Mouse (Mus musculus) heart, postnatal 25 days (tissue): ENCODE measurements around the gene Pdp2. TPM values are rescaled to one million over a fixed set of nuclear protein-coding genes. Genes with fewer than 3 reads are reported as not detected.
A peak's percentile ranks its signal among the peaks of the same experiment; 100 is the strongest.
"Not testable (repeated sequence)": the region's sequence is repeated elsewhere in the genome, so short reads cannot be mapped to it uniquely, and the experiment has no call there.

Experiments
- DNase-seq: peaks from one replicate; pipeline ENCODE4 v3.0.0; 2022; ENCODE audit warnings: low spot score
- intact Hi-C: fragments of 180-260 bp; cut with DNase I; formaldehyde crosslinking; loops from one replicate; pipeline ENCODE4 v1.15.1; 2025
- total RNA-seq, 2 experiments: library from RNA; stranded (reverse); gene quantifications; 2 replicates each; pipeline ENCODE4 v1.2.3; 2021

The Pdp2 gene
- total RNA-seq, 2 experiments from 2014 or later, result 20.1 to 29.0 TPM

DNA sequence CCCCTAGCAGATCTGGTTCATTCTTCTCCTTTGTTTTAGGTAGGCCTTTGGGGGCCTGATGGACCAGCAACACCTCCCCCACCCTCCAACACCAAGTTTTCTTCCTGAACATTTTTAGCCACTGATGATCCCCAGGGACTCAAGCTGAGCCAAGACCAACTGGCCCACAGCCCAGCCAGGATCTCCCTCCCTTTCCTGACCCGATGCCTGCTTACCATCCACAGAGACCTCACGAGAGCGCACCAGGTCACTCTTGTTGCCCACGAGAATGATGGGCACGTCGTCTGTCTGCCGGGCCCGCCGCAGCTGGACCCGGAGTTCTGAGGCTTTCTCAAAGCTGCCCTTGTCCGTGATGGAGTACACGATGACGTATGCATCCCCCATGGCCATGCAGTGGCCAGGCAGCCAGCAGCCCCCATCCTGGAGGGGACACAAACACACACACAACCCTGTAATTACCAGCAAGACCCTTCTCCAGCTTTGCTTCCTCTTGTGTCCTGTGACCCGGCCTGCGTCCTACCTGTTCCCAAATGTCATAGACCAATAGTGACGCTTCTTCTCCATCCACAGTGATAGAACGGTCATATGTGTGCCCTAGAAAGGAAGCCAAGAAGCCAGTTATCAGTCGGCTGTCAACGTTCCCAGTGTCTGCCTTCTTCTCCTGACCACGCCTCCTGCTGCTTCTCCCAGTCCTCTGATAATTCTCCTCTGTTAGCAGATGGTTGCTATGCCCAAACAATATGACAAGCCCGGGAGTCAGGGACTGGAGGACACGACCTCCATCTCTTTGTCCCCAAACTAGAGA lies 38.3 kb downstream of the Pdp2 start:
- intact Hi-C loops, result loop anchor here (1.0 to 2.0 kb wide), 2 partner anchors 12 to 19 kb away; partner anchors contain the start of gene Ciao2b
- DNase-seq, result peak; percentile 64

- no peak for DNase-seq
- intact Hi-C loops, result loop anchor here (1.0 kb wide), 1 partner anchor 11 kb away; the partner anchor contains the start of gene Ciao2b
Observed at GRCm38 (mm10) chr8:104630111-104630479, 38.8 kb downstream of the Pdp2 start.

DNA sequence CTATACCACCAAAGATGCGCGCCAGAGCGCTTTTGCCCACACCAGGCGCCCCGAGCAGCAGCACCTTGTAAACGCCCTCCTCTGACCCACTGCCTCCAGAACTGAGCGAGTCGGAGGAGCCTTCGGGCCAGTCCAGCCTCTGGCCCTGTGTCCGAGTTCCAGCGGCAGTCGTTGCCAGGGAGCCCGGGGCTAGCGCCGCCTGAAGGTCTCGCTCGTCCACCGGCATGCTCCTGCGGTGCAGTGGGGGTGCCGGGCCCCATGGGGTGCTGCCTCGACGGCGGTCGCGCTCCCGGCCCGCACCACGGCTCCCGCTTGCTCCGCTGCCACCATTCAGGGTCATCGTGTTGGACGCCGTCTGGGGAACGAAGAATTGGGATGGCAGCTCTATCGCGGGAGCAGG lies 39.3 kb downstream of the Pdp2 start:
- no peak for DNase-seq
- intact Hi-C loops, result loop anchor here (1.0 kb wide), 1 partner anchor 11 kb away; the partner anchor contains the start of gene Ciao2b

GRCm38 (mm10) chr8:104630981-104631663 lies 39.9 kb downstream of the Pdp2 start, which contains the start of gene Rrad:
Rrad (minus strand) TSS chr8:104631327.
- intact Hi-C loops, result loop anchor here (1.0 kb wide), 1 partner anchor 10 kb away; the partner anchor contains the start of gene Ciao2b

DNA sequence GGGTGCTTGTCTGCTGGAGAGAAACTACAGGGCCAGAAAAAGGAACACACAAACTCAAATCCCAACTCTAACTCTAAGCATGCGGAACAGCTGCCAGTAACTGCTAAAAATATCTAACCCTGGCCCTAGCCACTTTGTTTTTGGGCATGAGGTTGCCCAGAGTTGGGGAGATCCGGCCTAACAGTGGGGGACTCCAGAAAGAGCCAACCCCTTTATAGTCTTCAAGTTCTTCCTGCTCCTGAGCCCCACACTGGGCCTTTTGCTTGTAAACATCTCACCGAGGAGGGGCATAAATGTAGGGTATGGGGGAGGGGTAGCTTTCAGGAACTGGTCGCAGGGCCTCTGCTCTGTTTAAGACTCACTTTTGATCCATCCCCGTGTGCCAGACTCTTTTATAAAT lies 40.7 kb downstream of the Pdp2 start:
- intact Hi-C loops, result no loop called here
- no peak for DNase-seq

More at GRCm38 (mm10) chr8:104630981-104631663, 39.9 kb downstream of the Pdp2 start, which contains the start of gene Rrad:
- DNase-seq, result no peak

GRCm38 (mm10) chr8:104632486-104632885 lies 41.2 kb downstream of the Pdp2 start:
- intact Hi-C loops, result no loop called here
- no peak for DNase-seq

- no peak for DNase-seq
- intact Hi-C loops, result no loop called here
Observed at GRCm38 (mm10) chr8:104633156-104633744, 42.0 kb downstream of the Pdp2 start.

GRCm38 (mm10) chr8:104635004-104635710 lies 43.9 kb downstream of the Pdp2 start:
- no peak for DNase-seq

DNA sequence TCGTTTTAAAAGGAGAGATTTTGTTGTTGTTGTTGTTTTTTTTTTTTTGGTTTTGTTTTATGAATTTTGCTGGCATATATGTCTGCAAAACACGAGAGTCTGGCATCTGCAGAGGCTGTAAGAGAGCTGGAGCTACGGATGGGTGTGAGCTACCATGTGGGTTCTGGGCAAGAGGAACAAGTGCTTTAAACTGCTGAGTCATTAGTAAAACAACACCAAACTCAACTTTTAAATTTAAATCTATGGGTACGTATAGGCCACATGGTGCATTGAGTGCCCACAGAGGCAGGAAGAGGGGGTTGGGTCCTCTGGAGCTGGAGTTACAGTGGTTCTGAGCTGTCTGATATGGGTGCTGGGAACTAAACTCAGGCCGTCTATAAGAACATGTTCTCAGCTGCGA lies 46.8 kb downstream of the Pdp2 start:
- intact Hi-C loops, result no loop called here
- no peak for DNase-seq

More at GRCm38 (mm10) chr8:104635004-104635710, 43.9 kb downstream of the Pdp2 start:
- intact Hi-C loops, result no loop called here

DNA sequence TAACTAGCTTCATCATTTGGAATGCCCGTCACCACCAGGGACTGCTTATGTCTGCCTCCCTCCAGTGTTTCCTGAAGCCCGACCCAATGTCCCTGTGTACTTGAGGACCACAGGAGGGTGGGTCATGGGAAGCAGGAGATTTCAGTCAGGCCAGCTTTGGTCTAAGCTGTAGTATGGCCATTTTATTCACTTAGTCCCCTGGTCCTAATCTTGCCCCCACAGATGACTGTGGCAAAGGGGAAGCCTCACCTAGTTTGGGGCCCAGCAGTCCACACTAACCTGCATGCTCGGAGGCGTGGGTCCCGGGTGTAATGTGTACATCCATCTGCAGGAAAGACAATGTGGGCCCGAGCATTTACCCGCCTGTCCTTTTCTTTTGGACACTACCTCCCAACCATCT lies 49.0 kb downstream of the Pdp2 start:
- no peak for DNase-seq
- intact Hi-C loops, result loop anchor here (5.0 kb wide), 1 partner anchor 198 kb away; the partner anchor contains the start of gene Dync1li2

DNA sequence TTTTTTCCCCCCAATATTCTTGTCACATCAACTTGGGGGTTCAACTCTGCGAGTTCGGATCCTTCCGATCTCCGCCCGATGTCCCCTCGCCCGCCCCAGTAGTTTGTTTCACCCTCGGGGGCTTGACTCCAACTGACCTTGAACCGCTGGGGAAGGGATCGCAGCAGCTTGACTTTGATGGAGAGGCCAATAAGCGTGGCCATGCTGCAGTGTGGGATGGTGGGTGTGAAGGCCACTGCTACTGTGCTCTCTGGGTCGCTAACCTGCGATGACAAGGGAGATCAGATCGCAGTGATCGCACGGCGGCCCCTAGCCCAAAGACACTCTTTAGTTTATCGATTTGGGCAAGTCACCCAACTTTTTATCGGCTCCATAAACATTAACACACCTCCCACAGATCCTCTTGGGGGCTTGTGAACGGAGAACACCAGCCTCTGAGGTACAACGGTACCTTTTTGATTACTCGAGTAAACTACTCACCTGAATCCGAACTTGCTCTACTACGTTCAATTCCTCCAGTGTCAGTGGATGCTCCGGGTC lies 49.6 kb downstream of the Pdp2 start:
- DNase-seq, result no peak
- intact Hi-C loops, result loop anchor here (1.0 to 5.0 kb wide), 2 partner anchors 11 to 199 kb away; partner anchors contain the start of gene Dync1li2

DNA sequence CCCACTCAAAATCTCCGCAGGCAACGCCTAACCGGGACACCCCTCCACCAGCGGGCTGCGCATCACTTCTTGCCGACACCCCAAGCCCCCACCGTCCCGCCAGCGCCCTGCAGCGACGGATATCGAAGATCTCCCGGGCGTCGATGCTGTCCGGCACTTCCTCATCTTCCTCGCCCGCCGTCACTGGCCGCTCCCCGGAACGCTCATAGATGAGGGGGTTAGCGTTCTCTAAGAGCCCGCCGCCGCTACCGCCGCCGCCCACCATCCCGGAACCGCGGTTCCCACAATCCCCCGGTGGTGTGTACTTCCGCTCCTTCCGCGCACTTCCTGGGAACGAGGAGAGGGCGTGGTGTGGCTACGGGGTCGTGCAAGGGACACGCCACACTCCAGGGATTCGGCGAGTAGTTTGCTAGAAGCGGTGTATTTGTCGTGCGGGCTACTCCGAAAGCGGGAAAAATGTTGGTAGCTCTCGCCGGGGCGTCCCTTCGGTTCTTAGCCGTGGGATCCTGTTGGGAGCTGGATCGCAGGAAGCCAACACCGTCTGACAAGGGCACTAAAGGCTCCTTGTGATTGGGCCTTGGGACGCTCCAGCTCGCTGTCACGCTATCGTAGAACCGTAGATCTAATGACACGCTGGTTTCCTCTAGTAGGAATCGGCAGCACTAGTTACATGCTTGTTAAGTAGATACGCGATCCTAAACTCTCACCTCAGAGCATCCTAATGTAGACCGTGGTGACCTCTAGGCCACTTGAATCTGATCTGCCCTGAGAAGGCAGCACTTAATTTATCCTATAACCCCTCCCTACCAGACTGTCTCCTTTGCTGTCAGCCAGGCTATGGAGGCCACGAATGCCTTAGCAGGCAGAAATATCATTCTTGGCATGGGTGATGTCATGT lies 50.4 kb downstream of the Pdp2 start, which contains the start of gene Ciao2b:
Gene Ciao2b, minus strand, starts transcription at position 540 of the 898 bp plus-strand sequence.
- intact Hi-C loops, result loop anchor here (1.0 to 5.0 kb wide), 3 partner anchors 11 to 199 kb away; partner anchors contain the start of gene Dync1li2
- peak; percentile 77 for DNase-seq

DNA sequence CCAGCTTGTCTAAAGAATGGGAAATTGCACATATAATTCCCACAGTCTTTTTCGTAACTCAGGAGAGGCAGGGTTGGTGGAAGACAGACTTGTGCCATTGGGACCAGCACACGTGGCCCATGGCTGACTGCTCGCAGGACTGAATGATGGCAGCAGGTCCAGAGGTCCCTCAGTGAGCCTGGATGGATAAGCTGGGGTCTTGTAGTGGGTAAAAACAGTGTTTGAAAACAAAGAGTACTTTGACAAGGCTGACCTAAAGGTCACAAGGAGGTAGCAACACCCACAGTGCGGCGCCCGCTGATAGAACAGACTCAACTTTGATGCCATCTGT lies 51.0 kb downstream of the Pdp2 start:
- DNase-seq, result no peak
- intact Hi-C loops, result loop anchor here (1.0 to 5.0 kb wide), 2 partner anchors 40 to 200 kb away; partner anchors contain the start of gene Dync1li2

GRCm38 (mm10) chr8:104644187-104644586 lies 52.9 kb downstream of the Pdp2 start:
- intact Hi-C loops, result loop anchor here (5.0 kb wide), 1 partner anchor 202 kb away; the partner anchor contains the start of gene Dync1li2
- DNase-seq, result not testable (repeated sequence)
